Mouse (Mus musculus) embryonic facial prominence, embryonic 13.5 days (tissue): ENCODE data around the gene A730009L09Rik. TPM values are rescaled to one million over a fixed set of nuclear protein-coding genes. Genes with fewer than 3 reads are reported as not detected.

Source experiments
- ATAC-seq: fragments of 200-750 bp; cut with Nextera tagmentation; 2 replicates; pipeline ENCODE4 v1.8.0; 2017; ENCODE audit warnings: low read depth; ENCODE audit not compliant: insufficient number of reproducible peaks, insufficient read depth, low FRiP score, low TSS enrichment
- H3K27ac ChIP-seq: fragments of 300-500 bp; sonication (generic); 2 replicates; pipeline ENCODE4 v1.5.1; 2015; ENCODE audit warnings: moderate library complexity, mild to moderate bottlenecking, inconsistent platforms
- H3K27me3 ChIP-seq: fragments of 300-500 bp; sonication (generic); 2 replicates; pipeline ENCODE4 v1.6.1; 2015; ENCODE audit warnings: mild to moderate bottlenecking, inconsistent platforms
- H3K36me3 ChIP-seq: fragments of 300-500 bp; sonication (generic); 2 replicates; pipeline ENCODE4 v1.6.1; 2015; ENCODE audit warnings: mild to moderate bottlenecking, inconsistent platforms
- H3K4me1 ChIP-seq: fragments of 300-500 bp; sonication (generic); 2 replicates; pipeline ENCODE4 v1.6.1; 2015; ENCODE audit warnings: inconsistent platforms
- H3K4me2 ChIP-seq: fragments of 300-500 bp; sonication (generic); 2 replicates; pipeline ENCODE4 v1.6.1; 2015; ENCODE audit warnings: moderate library complexity, mild to moderate bottlenecking, inconsistent platforms
- H3K4me3 ChIP-seq: fragments of 300-500 bp; sonication (generic); 2 replicates; pipeline ENCODE4 v1.5.1; 2015; ENCODE audit warnings: mild to moderate bottlenecking, inconsistent platforms
- H3K9ac ChIP-seq: fragments of 300-500 bp; sonication (generic); 2 replicates; pipeline ENCODE4 v1.6.1; 2015; ENCODE audit warnings: mild to moderate bottlenecking, inconsistent platforms
- H3K9me3 ChIP-seq: fragments of 300-500 bp; sonication (generic); 2 replicates; pipeline ENCODE4 v1.6.1; 2016; ENCODE audit warnings: inconsistent platforms
- WGBS: fragments of 180-500 bp; shearing (Covaris S2); methylation state at CpG from one replicate; pipeline ENCODE4 v1.1.7; 2015; ENCODE audit warnings: mixed read lengths; 5-methylcytosine and 5-hydroxymethylcytosine counted together
- polyA plus RNA-seq: library from polyadenylated mRNA; unstranded; fragments of >200 nt; fragmentation: Nextera tagmentation; extraction: Ambion mirVana; gene quantifications from 2 replicates; pipeline ENCODE4 v1.2.1, GENCODE M21; 2015

The A730009L09Rik gene
- not detected in 2 replicates for polyA plus RNA-seq

DNA sequence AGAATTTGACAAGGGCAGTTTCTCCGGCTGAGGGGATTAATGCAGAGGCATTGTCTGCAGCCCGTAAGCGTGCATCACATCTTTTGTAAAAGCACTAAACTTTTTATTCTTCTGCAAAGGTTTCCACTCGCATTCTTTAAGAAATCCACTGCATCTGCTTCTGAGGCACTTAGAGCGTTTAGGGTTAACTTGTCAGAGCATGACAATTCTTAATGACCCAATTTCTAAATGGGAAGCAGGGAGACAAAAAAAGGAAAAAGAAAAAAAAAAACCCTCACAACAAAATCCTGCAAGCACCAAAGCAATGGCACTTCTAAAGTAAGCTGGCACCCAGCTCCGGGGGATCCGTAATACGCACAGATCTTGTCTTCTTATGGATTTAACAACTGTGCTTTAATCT is at the start of gene A730009L09Rik:
Gene A730009L09Rik (plus strand): TSS at position 301 of the 400 bp plus-strand sequence.
- Histone ChIP-seq H3K36me3 (no peaks in the 10 kb centered on the region), H3K27me3 (no peaks in the 10 kb centered on the region), H3K4me2 (no peak within 1 kb of the TSS), H3K4me3 (no peak within 1 kb of the TSS), H3K9ac (no peak within 1 kb of the TSS), H3K4me1 (no peaks in the 10 kb centered on the region), H3K9me3 (no peaks in the 10 kb centered on the region), H3K27ac (no peak within 1 kb of the TSS)
- no peak for ATAC-seq
- 55% methylated on average over 8 of the region's 8 CpGs for WGBS

DNA sequence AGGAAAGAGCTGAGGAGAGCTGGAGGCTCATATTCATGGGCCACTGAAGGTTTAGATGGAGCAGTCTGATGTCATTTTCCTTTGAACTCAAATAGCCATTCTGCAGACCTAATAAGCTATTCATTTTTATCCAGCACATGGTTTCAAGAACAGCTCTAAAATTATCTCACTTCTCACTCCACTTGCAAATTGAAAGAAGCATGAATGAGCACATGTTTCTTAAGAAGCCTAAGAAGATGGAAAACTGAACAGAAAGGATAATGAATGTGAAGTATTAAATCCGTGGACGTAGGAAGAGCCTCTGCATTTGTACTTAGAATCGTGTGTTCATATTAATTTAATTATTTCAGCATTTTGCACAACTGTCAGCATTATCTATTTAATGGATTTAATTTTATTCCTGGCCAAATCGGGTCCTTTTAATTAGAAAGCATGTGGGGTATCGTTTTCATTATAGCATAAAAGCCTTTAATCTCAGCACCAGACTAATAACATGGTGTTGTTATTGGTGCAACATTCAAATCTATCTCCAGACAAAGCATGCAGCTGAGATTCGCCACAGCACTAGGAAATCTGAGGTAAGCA is 49.2 kb upstream of the A730009L09Rik start:
- H3K36me3 ChIP-seq, result no peaks in the 10 kb centered on the region
- WGBS, result 74% methylated on average over 6 of the region's 6 CpGs
- H3K4me2 ChIP-seq, result no peak overlapping the region
- no peak for ATAC-seq
- no peak overlapping the region for H3K9ac ChIP-seq
- no peaks in the 10 kb centered on the region for H3K27me3 ChIP-seq
- H3K4me1 ChIP-seq, result no peaks in the 10 kb centered on the region
- H3K4me3 ChIP-seq, result no peak overlapping the region
- H3K27ac ChIP-seq, result no peak overlapping the region
- H3K9me3 ChIP-seq, result no peaks in the 10 kb centered on the region

DNA sequence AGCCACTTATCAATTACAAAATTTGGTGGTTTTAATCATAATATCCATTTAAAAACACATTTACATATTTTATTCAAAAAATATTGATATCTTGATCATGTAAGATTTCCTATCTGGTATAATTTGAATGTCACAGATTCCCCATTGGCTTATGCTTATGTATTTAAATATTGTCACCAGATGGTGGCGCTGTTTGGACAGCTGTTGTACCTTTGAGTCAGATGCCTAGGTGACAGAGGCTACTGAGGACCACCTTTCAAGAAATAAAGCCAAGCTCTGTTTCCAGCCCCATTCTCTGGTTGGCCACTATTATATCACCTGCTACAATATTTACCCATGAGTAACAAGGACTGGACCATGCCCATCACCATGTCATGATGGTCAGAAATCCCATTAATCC is 46.0 kb upstream of the A730009L09Rik start:
- Histone ChIP-seq H3K4me2 (no peak overlapping the region), H3K9me3 (no peaks in the 10 kb centered on the region), H3K27me3 (no peaks in the 10 kb centered on the region), H3K36me3 (no peaks in the 10 kb centered on the region), H3K27ac (no peak overlapping the region), H3K9ac (no peak overlapping the region), H3K4me3 (no peak overlapping the region), H3K4me1 (no peaks in the 10 kb centered on the region)
- no peak for ATAC-seq
- WGBS, result 15% methylated on average over 1 of the region's 1 CpGs

DNA sequence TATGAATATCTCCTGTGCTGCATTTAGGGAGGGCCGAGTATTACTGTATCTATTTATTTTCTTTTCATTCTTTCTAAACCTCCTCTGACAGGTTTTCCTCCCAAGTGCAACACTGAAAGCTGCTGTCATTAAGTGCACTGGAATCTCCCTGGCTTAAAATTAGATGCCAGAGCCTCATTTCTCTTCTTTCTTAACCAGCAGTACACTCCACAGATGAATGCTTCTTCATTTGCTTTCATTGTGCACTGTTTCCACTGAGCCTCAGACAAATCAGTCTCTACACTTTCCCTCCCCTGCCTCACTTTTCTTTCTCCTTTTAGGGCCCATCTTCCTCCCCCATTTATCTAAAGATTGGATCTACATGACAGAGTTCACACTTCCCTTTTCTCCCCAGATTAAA is 44.9 kb upstream of the A730009L09Rik start:
- Histone ChIP-seq H3K9me3 (no peaks in the 10 kb centered on the region), H3K4me2 (no peak overlapping the region), H3K27me3 (no peaks in the 10 kb centered on the region), H3K9ac (no peak overlapping the region), H3K36me3 (no peaks in the 10 kb centered on the region), H3K4me1 (no peaks in the 10 kb centered on the region), H3K27ac (no peak overlapping the region), H3K4me3 (no peak overlapping the region)
- WGBS, result 74% methylated on average over 1 of the region's 1 CpGs
- no peak for ATAC-seq

DNA sequence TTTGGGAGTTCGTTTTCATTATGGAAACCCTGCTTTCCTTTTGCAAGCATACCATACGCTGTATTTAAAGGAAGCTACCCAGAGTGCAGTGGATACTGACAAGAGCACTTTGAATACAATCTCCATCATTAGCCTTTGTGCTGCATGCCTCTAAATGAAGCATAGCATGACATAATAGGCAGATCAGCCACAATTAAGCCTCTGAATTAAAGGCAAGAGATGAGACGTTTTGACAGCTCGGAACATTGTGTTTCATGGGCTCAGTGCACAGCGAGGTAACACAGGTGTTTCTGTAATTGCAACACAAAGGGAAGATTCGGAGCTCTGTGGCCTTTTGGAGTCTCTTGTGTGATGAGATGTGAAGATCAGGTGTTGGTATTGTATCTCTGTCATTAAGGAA is 41.5 kb upstream of the A730009L09Rik start:
- H3K4me3 ChIP-seq, result no peak overlapping the region
- H3K27me3 ChIP-seq, result no peaks in the 10 kb centered on the region
- H3K9me3 ChIP-seq, result no peaks in the 10 kb centered on the region
- ATAC-seq, result no peak
- 66% methylated on average over 6 of the region's 6 CpGs for WGBS
- no peak overlapping the region for H3K9ac ChIP-seq
- H3K27ac ChIP-seq, result no peak overlapping the region
- H3K4me2 ChIP-seq, result no peak overlapping the region
- H3K36me3 ChIP-seq, result no peaks in the 10 kb centered on the region
- H3K4me1 ChIP-seq, result no peaks in the 10 kb centered on the region

DNA sequence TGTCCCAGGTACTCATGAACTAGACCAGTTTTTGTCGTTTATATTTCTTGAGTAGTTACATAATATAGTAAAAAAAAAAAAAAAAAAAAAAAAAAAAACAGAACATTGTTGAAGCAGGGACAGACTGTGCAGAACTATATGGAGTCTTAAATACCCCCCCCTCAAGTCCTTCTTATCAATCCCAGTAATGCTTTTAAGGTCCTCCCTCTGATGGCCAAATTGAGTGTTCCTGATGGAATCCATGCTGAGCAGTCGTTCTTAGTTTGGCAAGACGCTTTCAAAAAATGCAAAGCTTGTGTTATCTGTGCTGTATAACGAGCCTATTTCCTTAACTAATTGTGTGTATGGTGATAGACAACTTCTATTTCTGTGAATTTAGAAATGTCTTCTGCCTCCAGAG is 40.2 kb upstream of the A730009L09Rik start:
- Histone ChIP-seq H3K4me1 (no peaks in the 10 kb centered on the region), H3K4me2 (no peak overlapping the region), H3K27me3 (no peaks in the 10 kb centered on the region), H3K4me3 (no peak overlapping the region), H3K9ac (no peak overlapping the region), H3K9me3 (no peaks in the 10 kb centered on the region), H3K36me3 (no peaks in the 10 kb centered on the region), H3K27ac (no peak overlapping the region)
- WGBS, result 77% methylated on average over 4 of the region's 4 CpGs
- ATAC-seq, result no peak

DNA sequence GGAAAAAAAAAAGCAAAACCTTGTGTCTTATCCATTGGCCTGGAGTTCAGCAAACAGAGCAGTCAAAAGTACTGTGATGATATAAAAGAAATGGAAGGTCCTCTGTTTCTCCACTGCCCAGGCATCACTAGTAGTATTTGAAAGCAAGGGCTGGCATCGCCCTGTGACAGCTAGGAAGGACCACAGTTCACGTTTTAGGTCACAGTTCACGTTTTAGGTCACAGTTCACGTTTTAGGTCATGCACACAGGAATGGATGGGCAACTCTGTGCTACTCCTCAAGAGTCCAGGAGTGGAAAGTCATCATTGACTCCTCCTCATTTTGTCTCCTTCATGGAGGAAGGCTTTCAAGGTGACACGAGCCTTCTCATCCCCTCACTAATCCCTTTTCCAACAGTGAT is 38.0 kb upstream of the A730009L09Rik start:
- H3K4me1 ChIP-seq, result no peaks in the 10 kb centered on the region
- H3K27me3 ChIP-seq, result no peaks in the 10 kb centered on the region
- no peak overlapping the region for H3K4me2 ChIP-seq
- no peak for ATAC-seq
- no peak overlapping the region for H3K27ac ChIP-seq
- no peak overlapping the region for H3K9ac ChIP-seq
- no peaks in the 10 kb centered on the region for H3K9me3 ChIP-seq
- WGBS, result 74% methylated on average over 5 of the region's 5 CpGs
- H3K4me3 ChIP-seq, result no peak overlapping the region
- H3K36me3 ChIP-seq, result no peaks in the 10 kb centered on the region

DNA sequence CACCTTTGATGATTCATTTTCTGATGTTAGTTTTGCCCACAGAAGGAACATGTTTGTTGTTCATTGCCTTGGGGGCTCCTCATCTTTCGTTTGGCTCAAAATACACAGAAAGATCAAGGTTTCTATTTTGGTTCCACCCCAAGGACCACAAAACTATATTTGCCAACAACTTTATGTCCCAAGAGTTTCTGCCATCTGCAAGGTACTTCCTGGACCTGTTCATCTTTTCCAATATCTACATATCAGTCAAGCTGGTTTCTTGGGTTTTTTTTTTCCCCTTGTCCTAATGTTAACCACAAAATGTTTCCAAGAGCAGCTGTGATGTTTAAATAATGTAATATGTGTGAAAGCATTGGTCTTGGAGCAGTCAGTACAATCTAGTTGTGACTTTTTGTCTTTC is 37.4 kb upstream of the A730009L09Rik start:
- Histone ChIP-seq H3K27me3 (no peaks in the 10 kb centered on the region), H3K9ac (no peak overlapping the region), H3K4me3 (no peak overlapping the region), H3K9me3 (no peaks in the 10 kb centered on the region), H3K36me3 (no peaks in the 10 kb centered on the region), H3K4me1 (no peaks in the 10 kb centered on the region), H3K4me2 (no peak overlapping the region), H3K27ac (no peak overlapping the region)
- 71% methylated on average over 1 of the region's 1 CpGs for WGBS
- no peak for ATAC-seq

DNA sequence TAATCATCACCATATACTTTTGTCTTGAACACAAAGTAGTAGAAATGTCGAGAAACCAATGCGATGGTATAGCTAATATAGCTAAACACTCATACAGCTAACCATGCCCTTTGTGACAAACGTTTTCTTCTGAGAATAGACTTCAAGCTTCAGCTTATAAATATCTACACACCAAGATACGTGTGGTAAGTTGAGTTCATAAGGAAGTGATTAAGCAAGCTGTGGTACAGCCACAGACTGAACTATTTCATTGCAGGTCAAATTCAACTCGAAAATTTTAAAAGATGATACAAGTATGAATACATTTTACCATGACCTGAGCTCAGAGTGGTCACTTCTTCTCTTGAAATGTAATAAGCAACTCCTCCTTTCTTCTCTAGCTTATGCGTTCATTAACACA is 37.0 kb upstream of the A730009L09Rik start:
- Histone ChIP-seq H3K9me3 (no peaks in the 10 kb centered on the region), H3K4me3 (no peak overlapping the region), H3K4me2 (no peak overlapping the region), H3K9ac (no peak overlapping the region), H3K36me3 (no peaks in the 10 kb centered on the region), H3K27ac (no peak overlapping the region), H3K4me1 (no peaks in the 10 kb centered on the region), H3K27me3 (no peaks in the 10 kb centered on the region)
- no peak for ATAC-seq
- 69% methylated on average over 6 of the region's 6 CpGs for WGBS

DNA sequence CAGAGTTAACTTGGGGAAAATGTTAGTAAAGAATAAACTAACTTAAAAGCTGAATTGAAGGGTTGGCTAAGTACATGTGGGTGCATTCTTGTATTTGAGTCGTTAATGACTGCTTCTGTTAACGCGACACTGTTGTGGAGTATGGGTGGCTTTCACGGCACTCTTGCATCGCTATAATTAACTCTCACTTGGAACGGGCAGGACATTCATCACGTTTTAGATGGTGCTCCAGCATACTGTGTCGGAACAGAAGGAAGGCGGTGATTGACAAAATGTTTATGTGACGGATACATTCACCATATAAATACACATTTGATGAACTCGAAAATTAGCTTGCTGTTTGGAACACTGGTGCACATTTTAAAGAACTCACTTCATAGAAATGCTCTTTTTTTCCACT is 29.0 kb upstream of the A730009L09Rik start:
- Histone ChIP-seq H3K4me1 (no peaks in the 10 kb centered on the region), H3K9ac (no peak overlapping the region), H3K4me2 (no peak overlapping the region), H3K27me3 (no peaks in the 10 kb centered on the region), H3K36me3 (no peaks in the 10 kb centered on the region), H3K27ac (no peak overlapping the region), H3K9me3 (no peaks in the 10 kb centered on the region), H3K4me3 (no peak overlapping the region)
- no peak for ATAC-seq
- WGBS, result 75% methylated on average over 11 of the region's 11 CpGs

DNA sequence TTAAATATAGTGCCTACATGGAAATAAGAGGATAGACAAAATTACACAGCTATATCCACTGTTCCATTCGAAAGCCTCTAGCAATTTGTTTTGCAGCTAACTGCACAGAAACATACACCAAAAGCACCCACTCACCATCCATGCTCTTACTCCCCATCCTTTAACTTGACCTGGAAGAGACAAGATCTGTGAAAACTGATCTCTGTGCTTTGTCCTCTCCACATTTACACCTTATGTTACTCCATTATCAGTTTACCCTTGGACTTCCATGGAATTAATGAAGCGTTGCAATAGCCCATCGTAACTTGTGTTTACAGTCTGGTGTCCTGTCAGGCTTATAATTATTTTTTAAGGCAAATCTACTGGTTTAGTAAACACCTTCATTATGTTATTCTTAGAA is 20.1 kb upstream of the A730009L09Rik start:
- Histone ChIP-seq H3K27me3 (no peaks in the 10 kb centered on the region), H3K36me3 (no peaks in the 10 kb centered on the region), H3K27ac (no peak overlapping the region), H3K9ac (no peak overlapping the region), H3K4me1 (no peaks in the 10 kb centered on the region), H3K4me2 (no peak overlapping the region), H3K9me3 (no peaks in the 10 kb centered on the region), H3K4me3 (no peak overlapping the region)
- WGBS, result 82% methylated on average over 3 of the region's 3 CpGs
- ATAC-seq, result no peak

DNA sequence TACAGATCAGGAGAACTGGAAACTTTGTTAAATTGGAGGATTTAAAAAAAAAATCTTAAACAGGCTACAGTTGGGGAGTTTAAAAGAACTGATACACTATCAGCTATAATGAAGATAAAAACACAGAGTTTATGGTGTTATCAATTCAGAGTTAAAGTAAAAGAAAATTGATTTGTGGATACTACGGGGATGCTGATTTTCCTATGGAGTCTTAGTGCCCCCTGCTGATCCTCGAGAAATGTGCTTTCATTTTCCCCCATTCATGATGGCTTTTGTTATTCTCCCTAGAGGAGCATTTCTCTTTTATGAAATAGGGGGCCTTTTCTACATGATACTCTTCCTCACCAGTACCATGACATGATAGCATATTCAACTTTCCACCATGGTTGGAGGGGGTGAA is 19.5 kb upstream of the A730009L09Rik start:
- Histone ChIP-seq H3K4me2 (no peak overlapping the region), H3K9ac (no peak overlapping the region), H3K4me1 (no peaks in the 10 kb centered on the region), H3K27ac (no peak overlapping the region), H3K4me3 (no peak overlapping the region), H3K27me3 (no peaks in the 10 kb centered on the region), H3K36me3 (no peaks in the 10 kb centered on the region), H3K9me3 (no peaks in the 10 kb centered on the region)
- whole genome bisulfite sequencing, result 54% methylated on average over 2 of the region's 2 CpGs
- no peak for ATAC-seq

DNA sequence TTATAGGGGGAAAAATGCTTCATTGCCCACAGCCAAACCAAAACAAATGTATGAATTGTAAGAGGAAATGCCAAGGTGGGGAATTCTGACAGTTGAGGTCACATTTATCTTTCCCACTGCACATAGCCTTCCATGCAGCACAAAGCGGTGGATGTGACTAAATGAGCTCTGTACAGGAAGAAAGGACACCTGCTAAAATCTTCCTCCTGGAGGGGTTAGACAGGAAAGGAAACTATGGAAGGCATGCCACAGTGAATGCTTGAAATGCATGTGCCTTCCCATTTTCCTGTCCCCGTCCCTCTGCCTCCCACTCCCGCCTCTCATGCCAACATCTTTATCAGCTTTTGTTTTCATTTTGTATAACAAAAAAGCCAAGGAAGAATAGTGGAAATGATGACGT is 7.2 kb upstream of the A730009L09Rik start:
- H3K9ac ChIP-seq, result no peak overlapping the region
- H3K4me3 ChIP-seq, result no peak overlapping the region
- H3K27me3 ChIP-seq, result no peaks in the 10 kb centered on the region
- H3K4me1 ChIP-seq, result no peaks in the 10 kb centered on the region
- no peak overlapping the region for H3K27ac ChIP-seq
- no peaks in the 10 kb centered on the region for H3K9me3 ChIP-seq
- H3K4me2 ChIP-seq, result no peak overlapping the region
- no peaks in the 10 kb centered on the region for H3K36me3 ChIP-seq
- WGBS, result 63% methylated on average over 4 of the region's 4 CpGs
- no peak for ATAC-seq
